Mouse (Mus musculus): ENCODE results near the gene Nub1.

The Nub1 gene

GRCm38 (mm10) chr5:24704615-24705014 is 19.3 kb downstream of the Nub1 start:
- no peak for DNase-seq

GRCm38 (mm10) chr5:24709962-24710361 is 24.6 kb downstream of the Nub1 start:
- no peak for DNase-seq

- DNase-seq = no peak
Observed at GRCm38 (mm10) chr5:24711615-24712014, 26.3 kb downstream of the Nub1 start.

- peak; percentile 20 for DNase-seq
Observed at GRCm38 (mm10) chr5:24713199-24713598, 27.9 kb downstream of the Nub1 start.

GRCm38 (mm10) chr5:24713987-24714386 is 28.7 kb downstream of the Nub1 start:
- DNase-seq = no peak

- DNase-seq = no peak
Observed at GRCm38 (mm10) chr5:24718076-24718475, 32.7 kb downstream of the Nub1 start.

- no peak for DNase-seq
Observed at GRCm38 (mm10) chr5:24719852-24720251, 34.5 kb downstream of the Nub1 start.

DNA sequence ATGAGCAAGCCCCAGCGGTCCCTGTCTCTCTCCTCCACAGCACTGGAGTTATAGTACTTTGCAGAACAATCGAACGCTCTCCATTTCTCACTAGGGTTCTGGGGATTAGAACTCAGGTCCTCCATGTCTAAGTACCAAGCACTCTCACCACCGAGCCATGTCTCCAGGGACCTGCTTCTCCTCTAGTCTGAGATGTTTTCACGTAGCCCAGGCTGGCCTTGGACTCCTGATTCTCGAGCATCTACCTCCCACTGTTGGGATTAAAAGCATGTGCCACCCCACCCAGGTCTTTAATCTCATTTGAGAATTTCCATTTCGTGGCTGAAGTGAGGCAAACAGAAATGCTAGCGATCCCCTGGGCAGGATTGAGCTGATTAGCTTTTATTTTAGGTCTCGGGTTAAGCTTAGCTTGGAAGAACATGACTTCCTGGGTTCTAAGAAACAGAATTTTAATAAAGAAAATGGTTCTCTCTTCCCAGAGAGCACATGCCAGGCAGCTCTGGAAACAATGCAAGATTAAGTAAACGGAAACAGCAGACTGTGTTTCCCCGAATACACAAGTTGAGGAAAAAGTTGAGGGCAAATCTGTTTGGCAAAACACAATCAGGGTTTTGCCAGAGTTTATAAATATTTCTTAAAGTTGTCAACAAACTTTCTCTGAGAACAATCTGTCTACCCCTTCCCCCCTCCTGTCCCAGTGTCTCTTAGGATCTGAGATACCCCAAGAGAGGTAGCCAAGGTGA is 38.4 kb downstream of the Nub1 start:
- no peak for DNase-seq

DNA sequence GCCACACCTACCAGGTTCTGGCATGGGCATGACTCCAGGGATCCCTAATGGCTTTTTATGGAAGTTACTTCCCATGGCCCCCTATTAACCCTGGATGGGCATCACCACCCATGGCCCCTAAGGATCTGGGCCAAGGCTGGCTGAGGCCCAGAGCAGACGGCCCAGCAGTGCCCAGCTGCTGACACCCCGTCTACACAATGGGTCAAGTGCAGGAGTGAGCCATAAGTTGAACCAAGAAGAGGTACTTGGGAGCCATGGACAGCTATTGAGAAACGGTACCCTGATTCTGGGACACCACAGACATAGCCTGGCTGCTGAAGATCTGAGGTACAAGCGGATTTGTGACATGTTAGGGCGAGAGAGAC is 38.9 kb downstream of the Nub1 start:
- DNase-seq = no peak

DNA sequence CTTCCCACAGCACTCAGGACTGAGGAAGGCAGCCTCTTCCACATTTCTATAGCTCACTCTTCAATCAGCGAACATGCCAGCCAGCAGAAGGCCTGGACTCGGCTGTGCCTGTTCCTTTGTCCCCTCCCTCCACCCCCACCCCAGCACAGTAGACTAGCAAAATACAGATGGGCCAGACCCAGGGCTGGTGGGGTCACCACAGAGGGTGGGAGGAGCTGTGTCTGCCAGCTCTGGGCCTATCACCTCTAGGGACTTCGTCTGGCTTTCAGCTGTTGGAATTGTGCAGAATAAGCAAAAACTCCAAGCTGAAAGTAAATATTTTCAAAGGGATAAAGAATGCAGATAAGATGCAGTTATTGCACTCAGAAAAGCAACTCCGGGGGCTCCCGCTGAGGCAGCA is 39.5 kb downstream of the Nub1 start:
- no peak for DNase-seq

DNA sequence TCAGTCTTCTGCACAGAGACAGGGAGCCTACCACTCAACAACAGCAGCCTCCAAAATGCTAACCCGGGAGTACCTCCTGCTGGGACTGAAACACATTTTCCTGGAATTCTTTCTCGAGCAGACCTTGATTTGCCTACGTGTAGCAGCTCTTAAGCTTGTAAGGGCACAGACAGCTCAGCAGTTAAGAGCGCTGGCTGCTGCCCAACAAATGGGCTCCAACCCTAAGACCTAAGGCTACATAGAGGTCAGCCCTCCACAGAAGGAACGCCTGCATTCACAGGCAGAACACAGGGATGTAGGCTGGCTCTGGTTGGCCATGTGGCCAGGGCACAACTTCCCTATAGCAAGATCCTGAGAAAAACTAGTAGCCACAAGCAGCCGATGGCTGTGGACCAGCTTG is 40.6 kb downstream of the Nub1 start:
- no peak for DNase-seq

DNA sequence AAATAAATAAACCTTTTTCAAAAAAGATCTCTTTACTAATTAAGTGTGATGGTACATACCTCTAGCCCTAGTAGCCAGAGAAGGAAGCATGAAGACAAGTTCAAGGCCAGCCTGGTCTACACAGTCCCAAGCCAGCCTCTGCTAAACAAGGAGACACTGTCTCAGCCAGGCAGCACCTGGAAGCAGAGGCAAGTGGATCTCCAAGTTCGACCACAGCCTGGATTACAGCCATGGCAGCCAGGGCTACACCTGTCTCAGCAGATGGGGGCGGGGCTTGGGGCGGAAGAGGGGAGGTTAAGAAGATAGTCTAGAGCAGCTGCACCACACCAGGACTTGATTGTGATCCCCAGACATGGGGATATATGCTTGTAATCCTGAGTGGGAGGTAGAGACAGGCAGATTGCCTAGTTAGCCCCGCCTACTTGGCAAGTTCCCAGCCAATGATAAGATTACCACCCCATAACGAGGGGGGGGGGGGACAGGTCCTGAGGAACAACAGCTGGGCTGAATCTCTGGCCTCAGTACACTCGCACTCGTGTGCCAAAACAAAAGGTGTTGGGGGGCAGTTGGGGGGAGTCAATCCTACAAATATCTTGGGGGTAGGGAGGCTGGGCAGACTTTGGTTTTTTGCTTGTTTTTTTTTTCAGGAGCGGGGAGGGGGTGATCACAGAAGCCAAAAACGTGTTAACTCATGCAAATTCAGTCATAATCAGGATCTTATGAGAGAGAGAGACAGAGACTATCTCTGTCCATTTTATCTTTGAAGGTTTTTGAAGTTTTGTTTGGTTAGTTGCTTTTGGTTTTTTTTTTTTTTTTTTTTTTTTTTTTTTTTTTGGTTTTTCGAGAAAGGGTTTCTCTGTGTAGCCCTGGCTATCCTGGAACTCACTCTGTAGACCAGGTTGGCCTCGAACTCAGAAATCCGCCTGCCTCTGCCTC is 41.8 kb downstream of the Nub1 start:
- DNase-seq = no peak

DNA sequence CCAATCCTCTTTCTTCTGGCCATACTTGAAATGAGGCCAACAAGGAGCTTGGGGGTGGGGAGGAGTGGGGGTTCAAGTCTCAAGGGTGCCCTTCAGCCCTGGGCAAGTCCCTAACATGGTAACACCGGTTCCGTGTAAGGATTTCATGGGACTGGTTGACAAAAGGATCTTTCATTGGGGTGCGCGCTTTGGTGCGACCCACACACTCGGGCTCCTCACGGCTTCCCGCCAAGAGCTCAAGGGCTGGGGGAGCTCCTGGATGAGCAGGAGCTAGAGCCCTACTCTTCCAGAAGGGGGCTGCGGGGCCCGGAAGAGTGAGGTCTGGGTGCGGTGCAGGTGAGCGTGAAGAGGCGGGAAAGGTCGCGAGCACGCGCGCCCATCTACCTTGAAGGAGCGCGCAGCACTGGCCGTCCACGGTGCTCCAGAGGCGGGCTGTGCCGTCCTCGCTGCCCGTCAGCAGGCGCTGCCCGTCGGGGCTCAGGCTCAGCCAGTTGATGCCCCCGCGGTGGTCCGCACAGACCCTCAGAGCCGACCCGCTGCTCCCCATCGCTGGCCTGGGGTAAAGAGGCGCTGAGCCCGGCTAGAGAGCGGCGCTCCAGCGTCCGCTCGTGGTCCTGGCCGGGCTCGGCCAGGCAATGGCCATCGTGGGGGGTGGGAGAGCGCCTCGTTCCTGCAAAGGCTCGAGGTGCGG is 44.6 kb downstream of the Nub1 start:
- no peak for DNase-seq

DNA sequence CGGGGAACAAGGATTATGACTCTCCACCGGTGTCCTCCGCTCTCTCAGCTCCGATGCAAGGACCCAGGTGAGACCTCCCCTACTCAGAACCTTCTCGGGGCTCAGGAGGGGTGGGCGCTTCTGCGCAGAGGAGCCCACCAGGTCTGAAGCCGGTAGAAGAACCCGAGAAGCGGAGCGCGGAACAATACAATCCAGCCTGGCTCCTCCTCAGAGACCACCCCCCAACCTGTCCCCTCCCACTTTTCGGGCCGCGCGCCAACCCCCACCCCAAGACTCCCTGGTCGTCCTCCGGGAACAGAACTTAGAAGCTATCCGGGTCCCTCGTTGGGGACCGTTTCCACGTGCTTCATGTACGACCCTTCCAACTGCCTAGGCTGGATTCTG is 45.1 kb downstream of the Nub1 start, which contains the start of gene Wdr86:
Gene Wdr86, minus strand, starts transcription at position 240 of the 384 bp plus-strand sequence.
- DNase-seq = no peak

GRCm38 (mm10) chr5:24730986-24731385 is 45.7 kb downstream of the Nub1 start:
- DNase-seq = no peak

GRCm38 (mm10) chr5:24733134-24733533 is 47.8 kb downstream of the Nub1 start:
- no peak for DNase-seq

DNA sequence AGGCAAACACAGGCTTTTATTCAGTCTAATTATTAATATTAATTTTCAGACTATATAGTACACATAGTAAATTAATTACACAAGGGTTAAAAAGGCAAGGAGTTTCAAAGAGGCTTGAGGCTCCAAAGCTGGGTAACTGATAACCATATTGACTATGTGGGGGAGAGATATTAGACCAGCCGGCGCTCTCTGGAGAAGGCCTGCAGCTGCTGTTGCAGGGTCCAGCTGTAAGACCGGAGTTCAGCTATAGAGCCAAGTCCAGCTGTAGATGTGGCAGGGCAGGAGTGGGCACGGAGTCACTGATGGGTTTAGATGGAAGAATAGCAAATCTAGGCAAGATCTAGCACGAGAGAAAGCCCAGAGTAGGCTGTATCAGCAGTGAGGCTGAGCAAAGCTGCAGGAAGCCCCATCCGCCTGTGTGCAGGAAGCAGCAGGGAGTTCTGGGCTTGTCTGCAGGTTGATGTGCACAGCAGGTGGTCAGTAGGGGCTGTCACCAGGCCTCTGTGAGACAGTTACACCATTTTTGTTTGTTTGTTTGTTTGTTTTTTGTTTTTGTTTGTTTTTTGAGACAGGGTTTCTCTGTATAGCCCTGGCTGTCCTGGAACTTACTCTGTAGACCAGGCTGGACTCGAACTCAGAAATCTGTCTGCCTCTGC is 48.6 kb downstream of the Nub1 start:
- DNase-seq = no peak

DNA sequence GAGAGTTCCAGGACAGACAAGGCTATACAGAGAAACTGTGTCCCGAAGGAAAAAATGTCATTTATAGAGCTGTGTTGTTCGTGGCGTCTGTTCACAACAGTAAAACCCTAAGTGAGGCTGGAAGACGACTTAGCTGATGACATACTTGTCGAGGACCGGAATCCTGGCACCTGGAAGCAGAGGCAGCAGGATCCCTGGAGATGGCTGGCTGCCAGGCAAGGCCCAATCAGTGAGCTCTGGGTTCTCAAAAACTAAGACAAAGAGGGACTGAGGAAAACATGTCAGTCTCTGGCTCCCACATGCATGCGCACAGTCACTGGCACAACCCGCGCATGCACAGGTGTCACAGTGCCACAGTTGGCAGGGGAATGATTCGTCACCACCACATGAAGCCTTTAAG is 52.3 kb downstream of the Nub1 start:
- DNase-seq = no peak

DNA sequence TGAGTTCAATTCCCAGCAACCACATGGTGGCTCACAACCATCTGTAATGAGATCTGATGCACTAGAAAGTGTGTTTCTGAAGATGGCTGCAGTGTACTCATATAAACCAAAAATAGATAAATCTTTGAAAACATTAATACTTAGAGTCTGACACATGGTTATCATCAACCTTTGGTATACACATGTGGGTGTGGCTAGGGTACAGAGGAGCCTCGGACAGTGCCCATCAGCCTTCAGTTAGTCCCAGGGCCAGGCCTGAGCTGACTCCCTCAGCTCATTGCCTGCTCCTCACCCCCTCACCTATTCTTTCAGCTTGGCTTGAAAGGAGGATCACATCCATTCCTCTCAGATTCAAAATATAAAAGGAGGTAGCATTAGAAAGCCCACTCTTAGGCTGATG is 53.2 kb downstream of the Nub1 start:
- DNase-seq = no peak

GRCm38 (mm10) chr5:24739141-24739753 is 53.9 kb downstream of the Nub1 start:
- peak; percentile 61 for DNase-seq

GRCm38 (mm10) chr5:24741172-24741885 is 56.0 kb downstream of the Nub1 start:
- DNase-seq = no peak

GRCm38 (mm10) chr5:24743956-24744355 is 58.6 kb downstream of the Nub1 start:
- no peak for DNase-seq

All from right cerebral cortex, postnatal 14 days (tissue).